Comparison of ENCODE assay signal across 20 mouse cellular contexts in genomic region chr12:40818046-40818708, GRCm38 (mm10).
DNase-seq lines count a peak whose midpoint lies in the region; TF ChIP-seq lines count a peak whose summit lies in the region.
"Had no signal": no experiment of that assay in that cellular context is flagged by ENCODE, and none has a peak within 500 bp of the region (broad histone marks: within the 10 kb centered on the region; RNA-seq: fewer than 3 reads in every experiment).

No protein-coding gene starts in this region.

- no peak for TF ChIP-seq EP300 in heart, adult 2 months (IDR thresholded peaks at IDR 0.05; ENCODE audit: insufficient read depth, low read depth, low read length)

- intact Hi-C loops in heart, adult 2 months (cut with DNase I): no loop called here
- intact Hi-C loops in left cerebral cortex, postnatal 36 days (cut with DNase I): loop anchor here (5.0 kb wide), 1 partner anchor 91 kb away; no protein-coding TSS in a partner anchor

- TF ChIP-seq CTCF in heart, adult 2 months (IDR thresholded peaks at IDR 0.05): no peak

- H3K4me1 ChIP-seq in heart, adult 2 months (ENCODE audit: control insufficient read depth, insufficient read depth, low read length): no peaks in the 10 kb centered on the region
- H3K4me1 ChIP-seq: embryonic facial prominence, embryonic 15.5 days; forebrain, embryonic 12.5 days; heart, embryonic 13.5 days; hindbrain, embryonic 15.5 days had no signal

- no peaks in the 10 kb centered on the region for H3K79me2 ChIP-seq in heart, adult 2 months (replicated peaks; ENCODE audit: control insufficient read depth, insufficient read depth, low read length)

- TF ChIP-seq POLR2A in heart, adult 2 months (IDR thresholded peaks at IDR 0.05; ENCODE audit: insufficient read depth, low read depth, low read length): no peak

- no peak overlapping the region for H3K9ac ChIP-seq in heart, adult 2 months (ENCODE audit: low read depth, low read length)
- H3K9ac ChIP-seq: embryonic facial prominence, embryonic 15.5 days; forebrain, embryonic 12.5 days; heart, embryonic 13.5 days; hindbrain, embryonic 15.5 days had no signal

- H3K27ac ChIP-seq in heart, adult 2 months: no peak overlapping the region
- H3K27ac ChIP-seq: embryonic facial prominence, embryonic 15.5 days; forebrain, embryonic 12.5 days; heart, embryonic 13.5 days; hindbrain, embryonic 15.5 days had no signal

- no peaks in the 10 kb centered on the region for H3K27me3 ChIP-seq in heart, adult 2 months (ENCODE audit: control insufficient read depth, insufficient read depth, low read length)
- H3K27me3 ChIP-seq: CH12.LX; embryonic facial prominence, embryonic 15.5 days; forebrain, embryonic 12.5 days; heart, embryonic 13.5 days; hindbrain, embryonic 15.5 days had no signal

- no peak overlapping the region for H3K4me3 ChIP-seq in heart, adult 2 months
- H3K4me3 ChIP-seq: embryonic facial prominence, embryonic 15.5 days; erythroblast, embryonic 14.5 days; forebrain, embryonic 12.5 days; heart, embryonic 13.5 days; hindbrain, embryonic 15.5 days had no signal

- H3K36me3 ChIP-seq in heart, adult 2 months (ENCODE audit: control insufficient read depth, insufficient read depth, low read length): no peaks in the 10 kb centered on the region
- H3K36me3 ChIP-seq: embryonic facial prominence, embryonic 15.5 days had no signal

- DNase-seq in heart, adult 11 months: peak; percentile 86
- no peak for DNase-seq in heart, adult 2 months
- peak; percentile 33 for DNase-seq in lung, postnatal 10 days
- no peak for DNase-seq in lung, postnatal 14 days
- peak; percentile 25 for DNase-seq in fibroblast of lung, adult 2 months (ENCODE audit: low read depth)
- no peak for DNase-seq in left cerebral cortex, postnatal 36 days (ENCODE audit: low spot score in 2 of 2)
- DNase-seq in retina, embryonic 14.5 days (ENCODE audit: low spot score): no peak
- DNase-seq: adrenal gland, adult 8-10 months; cerebellum, adult 11 months; cerebellum, adult 8-10 months; cerebellum, postnatal 14 days; embryo, embryonic 11 days; gastrocnemius, postnatal 14 days; heart, postnatal 36 days had no signal

- WGBS in heart, adult 2 months: 86% methylated on average over 6 of the region's 6 CpGs

Comparison
In these comparisons a context has a peak if more than half of its experiments do, and no peak if none do; other contexts are left out.
1. DNase-seq: peak in heart, adult 11 months (single experiment), lung, postnatal 10 days (single experiment) and fibroblast of lung, adult 2 months (single experiment); none in heart, adult 2 months (0 of 2), lung, postnatal 14 days (single experiment), left cerebral cortex, postnatal 36 days (0 of 2) and retina, embryonic 14.5 days (single experiment).